ENCODE assay signal across 14 mouse cellular contexts in genomic region chr4:126314393-126314792, GRCm38 (mm10). TPM values are rescaled to one million over a fixed set of nuclear protein-coding genes. Genes with fewer than 3 reads are reported as not detected.
DNase-seq lines count a peak whose midpoint lies in the region; ATAC-seq lines count a peak whose summit lies in the region.
"Had no signal": no experiment of that assay in that cellular context is flagged by ENCODE, and none has a peak within 500 bp of the region (broad histone marks: within the 10 kb centered on the region; RNA-seq: fewer than 3 reads in every experiment).

No protein-coding gene starts in this region.

- peak; percentile 46 for DNase-seq in hindbrain, embryonic 10.5 days (ENCODE audit: low spot score)
- DNase-seq in hindbrain, embryonic 14.5 days (ENCODE audit: low spot score) = no peak
- peak; percentile 44 for DNase-seq in embryo, embryonic 10.5 days (ENCODE audit: low spot score)
- DNase-seq in lung, postnatal 10 days = no peak
- no peak for DNase-seq in layer of hippocampus, adult 18-20 months (ENCODE audit: low spot score in 2 of 2)
- DNase-seq in layer of hippocampus, adult 11-12 months (ENCODE audit: low spot score) = no peak
- DNase-seq: adrenal gland, postnatal 10 days; cerebellum, adult 8-10 months; liver, postnatal 0 days; right cerebral cortex, postnatal 4 days; thymus, postnatal 14 days had no signal

- peaks cover 52% of the 10 kb centered on the region for H3K36me3 ChIP-seq in hindbrain, embryonic 10.5 days
- peaks cover 44% of the 10 kb centered on the region for H3K36me3 ChIP-seq in hindbrain, embryonic 14.5 days (replicated peaks; ENCODE audit: control insufficient read depth, insufficient read depth)
- H3K36me3 ChIP-seq in hindbrain, embryonic 13.5 days = peaks cover 48% of the 10 kb centered on the region
- peaks cover 52% of the 10 kb centered on the region for H3K36me3 ChIP-seq in limb, embryonic 13.5 days

- no peak overlapping the region for H3K9ac ChIP-seq in hindbrain, embryonic 14.5 days
- H3K9ac ChIP-seq in hindbrain, embryonic 13.5 days = peak overlapping the region; percentile 36; the same call in 1 of the 2 replicates
- H3K9ac ChIP-seq in limb, embryonic 13.5 days = no peak overlapping the region; the same call in 1 of the 2 replicates
- H3K9ac ChIP-seq: liver, postnatal 0 days had no signal

- no peak for ATAC-seq in hindbrain, embryonic 14.5 days (ENCODE audit: low FRiP score)
- no peak for ATAC-seq in hindbrain, embryonic 13.5 days (ENCODE audit: low FRiP score)
- ATAC-seq in limb, embryonic 13.5 days (ENCODE audit: low FRiP score, low read depth) = no peak
- ATAC-seq: liver, postnatal 0 days had no signal

- peaks cover 31% of the 10 kb centered on the region for H3K4me1 ChIP-seq in hindbrain, embryonic 10.5 days (replicated peaks)
- H3K4me1 ChIP-seq in hindbrain, embryonic 14.5 days (replicated peaks; ENCODE audit: control insufficient read depth, insufficient read depth, low read length) = 0 out of 2 replicates have a peak, but pooled peaks cover 3% of the 10 kb centered on the region
- H3K4me1 ChIP-seq in hindbrain, embryonic 13.5 days (replicated peaks) = peaks cover 12% of the 10 kb centered on the region
- H3K4me1 ChIP-seq in limb, embryonic 13.5 days = peaks cover 38% of the 10 kb centered on the region

- whole genome bisulfite sequencing in hindbrain, embryonic 10.5 days = 48% methylated on average over 10 of the region's 10 CpGs
- 55% methylated on average over 10 of the region's 10 CpGs for WGBS in hindbrain, embryonic 14.5 days
- WGBS in hindbrain, embryonic 13.5 days = 57% methylated on average over 10 of the region's 10 CpGs
- WGBS in limb, embryonic 13.5 days = 36% methylated on average over 10 of the region's 10 CpGs

- no peaks in the 10 kb centered on the region for H3K9me3 ChIP-seq in hindbrain, embryonic 10.5 days
- H3K9me3 ChIP-seq in hindbrain, embryonic 14.5 days (ENCODE audit: control insufficient read depth, low read length) = no peaks in the 10 kb centered on the region
- H3K9me3 ChIP-seq in hindbrain, embryonic 13.5 days = no peaks in the 10 kb centered on the region
- H3K9me3 ChIP-seq in limb, embryonic 13.5 days = no peaks in the 10 kb centered on the region

- no peak overlapping the region for H3K4me3 ChIP-seq in hindbrain, embryonic 10.5 days
- H3K4me3 ChIP-seq in hindbrain, embryonic 14.5 days (replicated peaks; ENCODE audit: low read length) = no peak overlapping the region
- H3K4me3 ChIP-seq in hindbrain, embryonic 13.5 days = no peak overlapping the region
- H3K4me3 ChIP-seq in limb, embryonic 13.5 days = no peak overlapping the region

- no peak overlapping the region for H3K4me2 ChIP-seq in hindbrain, embryonic 14.5 days (replicated peaks)
- no peak overlapping the region for H3K4me2 ChIP-seq in hindbrain, embryonic 13.5 days
- H3K4me2 ChIP-seq in limb, embryonic 13.5 days (replicated peaks) = peak overlapping the region; percentile 9; the same call in 1 of the 2 replicates

- peaks cover 3% of the 10 kb centered on the region; the same call in 1 of the 2 replicates for H3K27me3 ChIP-seq in hindbrain, embryonic 10.5 days (ENCODE audit: insufficient read depth, poor library complexity, severe bottlenecking)
- no peaks in the 10 kb centered on the region for H3K27me3 ChIP-seq in hindbrain, embryonic 14.5 days (ENCODE audit: control insufficient read depth, insufficient read depth, low read length)
- no peaks in the 10 kb centered on the region for H3K27me3 ChIP-seq in hindbrain, embryonic 13.5 days
- H3K27me3 ChIP-seq in limb, embryonic 13.5 days = no peaks in the 10 kb centered on the region
- H3K27me3 ChIP-seq: CH12.LX had no signal

- H3K27ac ChIP-seq in hindbrain, embryonic 10.5 days = no peak overlapping the region
- H3K27ac ChIP-seq in hindbrain, embryonic 14.5 days = no peak overlapping the region
- H3K27ac ChIP-seq in hindbrain, embryonic 13.5 days = no peak overlapping the region
- peak overlapping the region; percentile 74 for H3K27ac ChIP-seq in limb, embryonic 13.5 days

RNA-seq across cellular contexts. Expression of gene Adprhl2, which starts 7.1 kb away (rescaled TPM):
- 88.2 and 89.5 TPM in 2 replicates for polyA plus RNA-seq in hindbrain, embryonic 10.5 days (2016; fragmentation: Nextera tagmentation; extraction: Ambion mirVana)
- polyA plus RNA-seq in hindbrain, embryonic 14.5 days (2014; fragmentation: Nextera tagmentation; extraction: Ambion mirVana) = 56.4 and 57.9 TPM in 2 replicates
- polyA plus RNA-seq in hindbrain, embryonic 13.5 days (2015; fragmentation: Nextera tagmentation; extraction: Ambion mirVana) = 78.2 and 81.6 TPM in 2 replicates
- 88.6 and 91.5 TPM in 2 replicates for polyA plus RNA-seq in limb, embryonic 13.5 days (2015; fragmentation: Nextera tagmentation; extraction: Ambion mirVana)
- total RNA-seq in layer of hippocampus, adult 18-20 months (2021) = 10 to 100 TPM; 29.1 to 32.3 TPM

RNA-seq across cellular contexts. Expression of gene Tekt2, which starts 11.1 kb away (rescaled TPM):
- polyA plus RNA-seq in hindbrain, embryonic 10.5 days (2016; fragmentation: Nextera tagmentation; extraction: Ambion mirVana) = 2.3 and 2.7 TPM in 2 replicates
- 7.2 and 8.2 TPM in 2 replicates for polyA plus RNA-seq in hindbrain, embryonic 14.5 days (2014; fragmentation: Nextera tagmentation; extraction: Ambion mirVana)
- 7.0 and 8.5 TPM in 2 replicates for polyA plus RNA-seq in hindbrain, embryonic 13.5 days (2015; fragmentation: Nextera tagmentation; extraction: Ambion mirVana)
- polyA plus RNA-seq in limb, embryonic 13.5 days (2015; fragmentation: Nextera tagmentation; extraction: Ambion mirVana) = 23.6 TPM in 2 replicates
- under 1 TPM; 0.94 to 0.99 TPM for total RNA-seq in layer of hippocampus, adult 18-20 months (2021)

RNA-seq across cellular contexts. Expression of gene Col8a2, which starts 27.8 kb away (rescaled TPM):
- 6.1 and 18.5 TPM in 2 replicates for polyA plus RNA-seq in hindbrain, embryonic 10.5 days (2016; fragmentation: Nextera tagmentation; extraction: Ambion mirVana)
- polyA plus RNA-seq in hindbrain, embryonic 14.5 days (2014; fragmentation: Nextera tagmentation; extraction: Ambion mirVana) = 8.1 and 9.9 TPM in 2 replicates
- 7.6 and 10.1 TPM in 2 replicates for polyA plus RNA-seq in hindbrain, embryonic 13.5 days (2015; fragmentation: Nextera tagmentation; extraction: Ambion mirVana)
- polyA plus RNA-seq in limb, embryonic 13.5 days (2015; fragmentation: Nextera tagmentation; extraction: Ambion mirVana) = 39.8 and 42.7 TPM in 2 replicates
- total RNA-seq in layer of hippocampus, adult 18-20 months (2021) = 1 to 10 TPM; 1.7 to 2.3 TPM
- total RNA-seq: CH12.LX had no signal

RNA-seq across cellular contexts. Expression of gene Trappc3, which starts 52.3 kb away (rescaled TPM):
- 95.4 and 101 TPM in 2 replicates for polyA plus RNA-seq in hindbrain, embryonic 10.5 days (2016; fragmentation: Nextera tagmentation; extraction: Ambion mirVana)
- 40.7 and 45.9 TPM in 2 replicates for polyA plus RNA-seq in hindbrain, embryonic 14.5 days (2014; fragmentation: Nextera tagmentation; extraction: Ambion mirVana)
- polyA plus RNA-seq in hindbrain, embryonic 13.5 days (2015; fragmentation: Nextera tagmentation; extraction: Ambion mirVana) = 160 and 168 TPM in 2 replicates
- polyA plus RNA-seq in limb, embryonic 13.5 days (2015; fragmentation: Nextera tagmentation; extraction: Ambion mirVana) = 124 and 126 TPM in 2 replicates
- 10 to 100 TPM; 83.4 to 87.4 TPM for total RNA-seq in layer of hippocampus, adult 18-20 months (2021)

RNA-seq across cellular contexts. Expression of gene Map7d1, which starts 58.2 kb away (rescaled TPM):
- 64.8 and 99.0 TPM in 2 replicates for polyA plus RNA-seq in hindbrain, embryonic 10.5 days (2016; fragmentation: Nextera tagmentation; extraction: Ambion mirVana)
- 84.2 and 90.0 TPM in 2 replicates for polyA plus RNA-seq in hindbrain, embryonic 14.5 days (2014; fragmentation: Nextera tagmentation; extraction: Ambion mirVana)
- polyA plus RNA-seq in hindbrain, embryonic 13.5 days (2015; fragmentation: Nextera tagmentation; extraction: Ambion mirVana) = 79.5 and 81.8 TPM in 2 replicates
- polyA plus RNA-seq in limb, embryonic 13.5 days (2015; fragmentation: Nextera tagmentation; extraction: Ambion mirVana) = 46.5 and 49.9 TPM in 2 replicates
- total RNA-seq in layer of hippocampus, adult 18-20 months (2021) = 100 to 1,000 TPM; 245 to 258 TPM

Comparison
In these comparisons a context has a peak if more than half of its experiments do, and no peak if none do; other contexts are left out.
1. DNase-seq: peak in hindbrain, embryonic 10.5 days (single experiment) and embryo, embryonic 10.5 days (single experiment); none in hindbrain, embryonic 14.5 days (single experiment), lung, postnatal 10 days (single experiment), layer of hippocampus, adult 18-20 months (0 of 2) and layer of hippocampus, adult 11-12 months (single experiment).